In genomic region chr14:48207746-48208640, GRCm38 (mm10) we compare ENCODE assay signal across 10 mouse cellular contexts.
DNase-seq lines count a peak whose midpoint lies in the region; ATAC-seq and TF ChIP-seq lines count a peak whose summit lies in the region.
"Had no signal": no experiment of that assay in that cellular context is flagged by ENCODE, and none has a peak within 500 bp of the region (broad histone marks: within the 10 kb centered on the region; RNA-seq: fewer than 3 reads in every experiment).

No protein-coding gene starts in this region.

- H3K4me1 ChIP-seq in heart, embryonic 10.5 days, result peaks cover 26% of the 10 kb centered on the region
- H3K4me1 ChIP-seq in lung, embryonic 16.5 days (replicated peaks; ENCODE audit: control insufficient read depth, insufficient read depth, low read length), result peaks cover 44% of the 10 kb centered on the region
- peaks cover 5% of the 10 kb centered on the region; the same call in 1 of the 2 replicates for H3K4me1 ChIP-seq in lung, postnatal 0 days (ENCODE audit: insufficient read depth, low read depth, low read length)
- H3K4me1 ChIP-seq in midbrain, embryonic 11.5 days (ENCODE audit: control insufficient read depth, insufficient read depth, low read length), result peaks cover 3% of the 10 kb centered on the region; the same call in 1 of the 2 replicates
- peaks cover 24% of the 10 kb centered on the region for H3K4me1 ChIP-seq in limb, embryonic 10.5 days

- TF ChIP-seq CTCF in lung, postnatal 0 days (IDR thresholded peaks at IDR 0.05), result no peak

- H3K27me3 ChIP-seq in heart, embryonic 10.5 days (ENCODE audit: insufficient read depth, poor library complexity, severe bottlenecking), result peaks cover 13% of the 10 kb centered on the region; the same call in 1 of the 2 replicates
- H3K27me3 ChIP-seq in lung, embryonic 16.5 days (ENCODE audit: control insufficient read depth, insufficient read depth, low read depth, low read length), result no peaks in the 10 kb centered on the region
- no peaks in the 10 kb centered on the region for H3K27me3 ChIP-seq in lung, postnatal 0 days (replicated peaks; ENCODE audit: insufficient read depth, low read length)
- H3K27me3 ChIP-seq in midbrain, embryonic 11.5 days (ENCODE audit: control insufficient read depth, insufficient read depth, low read length), result no peaks in the 10 kb centered on the region
- no peaks in the 10 kb centered on the region for H3K27me3 ChIP-seq in limb, embryonic 10.5 days (ENCODE audit: low read depth, poor library complexity, severe bottlenecking)

- H3K36me3 ChIP-seq in heart, embryonic 10.5 days, result no peaks in the 10 kb centered on the region
- H3K36me3 ChIP-seq in lung, embryonic 16.5 days (ENCODE audit: control insufficient read depth, insufficient read depth, low read length), result no peaks in the 10 kb centered on the region
- no peaks in the 10 kb centered on the region for H3K36me3 ChIP-seq in lung, postnatal 0 days (ENCODE audit: insufficient read depth, low read length)
- no peaks in the 10 kb centered on the region for H3K36me3 ChIP-seq in midbrain, embryonic 11.5 days (ENCODE audit: control insufficient read depth, insufficient read depth, low read length)
- H3K36me3 ChIP-seq in limb, embryonic 10.5 days, result no peaks in the 10 kb centered on the region

- no peak for TF ChIP-seq EP300 in lung, postnatal 0 days (IDR thresholded peaks at IDR 0.05)

- H3K9me3 ChIP-seq in heart, embryonic 10.5 days, result no peaks in the 10 kb centered on the region
- no peaks in the 10 kb centered on the region for H3K9me3 ChIP-seq in lung, embryonic 16.5 days (ENCODE audit: control insufficient read depth, low read length)
- H3K9me3 ChIP-seq in lung, postnatal 0 days (ENCODE audit: low read length), result no peaks in the 10 kb centered on the region
- H3K9me3 ChIP-seq in midbrain, embryonic 11.5 days (ENCODE audit: control insufficient read depth, low read length), result no peaks in the 10 kb centered on the region
- no peaks in the 10 kb centered on the region for H3K9me3 ChIP-seq in limb, embryonic 10.5 days (replicated peaks)

- H3K27ac ChIP-seq in heart, embryonic 10.5 days, result peak overlapping the region; percentile 32; the same call in 1 of the 2 replicates
- peak overlapping the region; percentile 91 for H3K27ac ChIP-seq in lung, embryonic 16.5 days (ENCODE audit: low read length)
- no peak overlapping the region for H3K27ac ChIP-seq in lung, postnatal 0 days (ENCODE audit: low read length)
- H3K27ac ChIP-seq in midbrain, embryonic 11.5 days (ENCODE audit: low read depth, low read length), result no peak overlapping the region
- no peak overlapping the region for H3K27ac ChIP-seq in limb, embryonic 10.5 days

- H3K4me2 ChIP-seq in lung, embryonic 16.5 days (ENCODE audit: low read depth, low read length), result peak overlapping the region; percentile 15
- H3K4me2 ChIP-seq in lung, postnatal 0 days (replicated peaks; ENCODE audit: low read depth, low read length), result no peak overlapping the region
- H3K4me2 ChIP-seq in midbrain, embryonic 11.5 days, result no peak overlapping the region

- DNase-seq in heart, embryonic 10.5 days (ENCODE audit: low spot score), result no peak
- no peak for DNase-seq in heart, adult 8-10 months (ENCODE audit: low spot score)
- DNase-seq in lung, postnatal 0 days (ENCODE audit: low spot score), result no peak
- peak; percentile 69 for DNase-seq in midbrain, embryonic 11.5 days (ENCODE audit: low spot score, missing footprints)
- no peak for DNase-seq in left cerebral cortex, adult 11 months (ENCODE audit: low spot score)
- no peak for DNase-seq in thymus, postnatal 25 days
- DNase-seq in limb, embryonic 10.5 days (ENCODE audit: low spot score), result no peak
- DNase-seq: cerebellum, adult 18-20 months; thymus, postnatal 14 days had no signal

- WGBS in heart, embryonic 10.5 days, result 64% methylated on average over 12 of the region's 12 CpGs
- 58% methylated on average over 12 of the region's 12 CpGs for WGBS in lung, embryonic 16.5 days
- 64% methylated on average over 12 of the region's 12 CpGs for WGBS in lung, postnatal 0 days
- WGBS in midbrain, embryonic 11.5 days, result 84% methylated on average over 12 of the region's 12 CpGs
- 80% methylated on average over 12 of the region's 12 CpGs for WGBS in limb, embryonic 10.5 days

- ATAC-seq in lung, embryonic 16.5 days (ENCODE audit: low read depth), result peak; percentile 37; the same call in 1 of the 2 replicates
- no peak for ATAC-seq in lung, postnatal 0 days
- no peak for ATAC-seq in midbrain, embryonic 11.5 days (ENCODE audit: low FRiP score)

- H3K9ac ChIP-seq in lung, embryonic 16.5 days (ENCODE audit: low read length), result no peak overlapping the region
- no peak overlapping the region for H3K9ac ChIP-seq in lung, postnatal 0 days (replicated peaks; ENCODE audit: low read depth)
- no peak overlapping the region for H3K9ac ChIP-seq in midbrain, embryonic 11.5 days (ENCODE audit: low read length)

- H3K4me3 ChIP-seq in heart, embryonic 10.5 days, result no peak overlapping the region
- no peak overlapping the region for H3K4me3 ChIP-seq in lung, embryonic 16.5 days (ENCODE audit: low read length)
- H3K4me3 ChIP-seq in lung, postnatal 0 days (ENCODE audit: low read depth, low read length), result no peak overlapping the region
- H3K4me3 ChIP-seq in midbrain, embryonic 11.5 days (ENCODE audit: low read depth, low read length), result no peak overlapping the region
- H3K4me3 ChIP-seq in limb, embryonic 10.5 days, result no peak overlapping the region

Comparison
In these comparisons a context has a peak if more than half of its experiments do, and no peak if none do; other contexts are left out.
1. H3K27ac ChIP-seq: peak in heart, embryonic 10.5 days (single experiment) and lung, embryonic 16.5 days (single experiment); none in lung, postnatal 0 days (single experiment), midbrain, embryonic 11.5 days (single experiment) and limb, embryonic 10.5 days (single experiment).